Mouse (Mus musculus) heart, postnatal 36 days (tissue): ENCODE measurements around the gene 3110082I17Rik. TPM values are rescaled to one million over a fixed set of nuclear protein-coding genes. Genes with fewer than 3 reads are reported as not detected.

ENCODE experiments used
- DNase-seq, 2 experiments: peaks; one replicate each; pipeline ENCODE4 v3.0.0; 2021 to 2022
- intact Hi-C: fragments of 180-260 bp; cut with DNase I; formaldehyde crosslinking; loops from one replicate; pipeline ENCODE4 v1.15.1; 2025
- microRNA-seq, 2 experiments: library from miRNA; unstranded; fragments of <30 nt; microRNA quantifications; one replicate each; pipeline ENCODE4 v1.2.0; 2021; ENCODE audit warnings: borderline number of aligned reads in 2 of 2
- total RNA-seq, 2 experiments: library from RNA; stranded (reverse); gene quantifications; 2 replicates each; pipeline ENCODE4 v1.2.3; 2021

The 3110082I17Rik gene
- total RNA-seq, 2 experiments from 2014 or later, result 4.7 to 5.5 TPM

DNA sequence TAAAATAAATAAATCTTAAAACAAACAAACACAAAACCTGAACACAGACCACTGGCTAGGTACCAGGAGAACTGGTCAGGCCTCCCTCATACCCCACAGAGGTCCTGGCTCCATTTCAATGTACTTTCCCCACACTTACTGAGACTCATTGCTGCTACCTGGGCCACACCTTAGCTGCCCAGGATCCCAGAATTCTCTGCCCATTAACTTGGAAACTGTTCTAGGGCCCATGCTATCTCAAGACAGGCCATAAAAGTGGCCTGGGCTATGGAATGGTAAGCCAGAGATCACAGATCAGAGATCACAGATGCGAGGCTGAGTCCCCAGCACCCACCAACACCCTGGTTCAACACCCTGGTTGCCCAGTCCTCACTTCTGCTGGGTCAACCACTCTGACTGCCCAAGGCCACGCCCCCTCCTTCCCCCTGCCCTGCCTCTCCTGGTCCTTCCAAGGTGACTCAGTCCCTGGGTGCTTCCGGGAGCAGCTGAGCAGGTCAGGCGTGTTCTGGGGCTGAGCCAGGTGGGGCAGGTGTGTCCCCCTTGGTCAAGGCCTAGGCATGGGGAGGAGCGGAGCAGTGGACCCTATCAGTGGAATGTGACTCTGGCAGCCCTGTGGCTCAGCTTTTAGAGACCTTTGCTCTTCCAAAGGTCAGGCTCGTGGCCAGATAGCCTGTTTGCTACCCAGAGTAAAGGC is 143.2 kb downstream of the 3110082I17Rik start:
- intact Hi-C loops, result no loop called here
- DNase-seq, result no peak

- DNase-seq, result no peak
- intact Hi-C loops, result no loop called here
Observed at GRCm38 (mm10) chr5:139314941-139315642, 145.2 kb downstream of the 3110082I17Rik start.

DNA sequence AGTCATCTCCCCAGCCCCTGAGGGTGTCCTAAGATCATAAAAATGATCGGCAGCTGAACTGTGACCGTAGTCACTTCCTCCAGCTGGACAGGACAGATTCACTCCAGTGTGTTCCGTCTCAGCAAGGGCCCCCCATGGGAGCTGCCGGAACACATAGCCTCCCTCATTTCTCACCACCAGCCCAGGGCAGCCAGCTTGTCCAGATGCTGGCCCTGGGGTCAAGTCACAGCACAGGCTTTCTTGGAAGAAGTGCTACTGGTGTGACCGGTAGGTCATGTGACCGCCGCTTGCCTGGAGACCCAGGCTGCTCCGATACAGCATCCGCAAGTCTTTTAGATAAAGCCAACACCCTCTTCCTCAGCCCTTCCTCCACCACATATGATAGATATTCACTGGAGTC is 146.8 kb downstream of the 3110082I17Rik start:
- intact Hi-C loops, result no loop called here
- no peak for DNase-seq

DNA sequence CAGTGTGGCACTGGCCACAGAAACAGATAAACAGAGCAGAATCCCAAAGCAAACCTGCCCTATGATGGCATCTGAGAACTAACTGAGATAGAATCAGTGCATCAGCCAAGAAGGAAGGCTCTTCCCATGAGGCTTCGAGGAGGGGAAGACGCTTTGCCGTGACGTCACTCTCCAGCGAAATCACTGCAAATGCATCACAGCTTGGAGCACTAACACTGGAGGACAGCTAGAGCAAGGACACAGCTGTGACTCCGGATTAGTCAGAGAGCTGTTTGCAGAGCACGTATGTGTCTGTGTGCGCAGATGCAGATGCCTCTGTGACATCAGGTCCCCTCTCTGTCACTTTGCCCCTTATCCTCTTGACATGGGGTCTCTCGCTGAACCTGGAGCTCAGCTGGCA is 148.5 kb downstream of the 3110082I17Rik start:
- intact Hi-C loops, result no loop called here
- DNase-seq, result no peak

- intact Hi-C loops, result no loop called here
- no peak for DNase-seq
Observed at GRCm38 (mm10) chr5:139310477-139310876, 149.8 kb downstream of the 3110082I17Rik start.

- intact Hi-C loops, result no loop called here
- no peak for DNase-seq
Observed at GRCm38 (mm10) chr5:139309946-139310345, 150.4 kb downstream of the 3110082I17Rik start.

Small RNA genes within 50 kb of the gene (microRNA-seq; reads per million reads assigned to microRNA genes)
- 398 to 494 reads per million in 2 experiments for gene Mir339

Other genes starting within 250 kb of the 3110082I17Rik start
- 10 to 100 TPM; 44.8 to 47.4 TPM for gene Get4, start 208.2 kb downstream of the 3110082I17Rik start, total RNA-seq
- gene Adap1, start 134.9 kb downstream of the 3110082I17Rik start, total RNA-seq, result 1 to 10 TPM; 1.4 to 1.5 TPM
- gene Cox19, start 109.1 kb downstream of the 3110082I17Rik start, total RNA-seq, result 10 to 100 TPM; 80.4 to 83.7 TPM
- not detected for gene Cyp2w1, start 107.9 kb downstream of the 3110082I17Rik start, total RNA-seq
- gene Gpr146, start 82.8 kb downstream of the 3110082I17Rik start, total RNA-seq, result 10 to 100 TPM; 43.6 to 56.2 TPM
- under 1 TPM; 0.62 to 0.64 TPM for gene C130050O18Rik, start 55.2 kb downstream of the 3110082I17Rik start, total RNA-seq
- gene Gper1, start 37.4 kb downstream of the 3110082I17Rik start, total RNA-seq, result 1 to 10 TPM; 1.7 to 2.0 TPM
- 10 to 100 TPM; 14.0 to 17.9 TPM for gene Zfand2a, start 24.0 kb upstream of the 3110082I17Rik start, total RNA-seq
- gene Uncx, start 83.0 kb upstream of the 3110082I17Rik start, total RNA-seq, result not detected